Mouse (Mus musculus): Measurements from ENCODE around the gene Il12rb1.

Gene Il12rb1

DNA sequence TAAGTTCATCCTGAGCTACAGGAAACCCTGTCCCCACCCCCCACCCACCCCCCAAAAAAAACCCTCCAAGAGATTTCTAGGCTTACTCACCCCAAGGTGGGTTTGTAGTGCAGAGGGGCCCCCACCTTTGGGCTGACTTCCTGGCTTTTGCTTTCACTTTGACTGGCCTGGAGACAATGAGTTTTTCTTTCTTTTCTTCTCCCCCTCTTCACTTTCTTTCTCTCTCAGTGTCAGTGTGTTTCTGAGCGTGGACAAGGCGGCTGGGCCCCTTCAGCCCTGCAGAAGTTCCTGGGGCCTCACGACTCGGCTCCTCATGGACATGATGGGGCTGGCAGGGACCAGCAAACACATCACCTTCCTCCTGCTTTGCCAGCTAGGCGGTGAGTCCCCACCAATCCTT is at the start of gene Il12rb1:
Gene Il12rb1 (plus strand): TSS at position 211 of the 400 bp plus-strand sequence.
- DNase-seq (ENCODE audit: inconsistent age in 2 of 2, low spot score in 1 of 2) = no peak

- peak; percentile 84 to 94 for DNase-seq (ENCODE audit: inconsistent age in 2 of 2, low spot score in 1 of 2)
Measured at GRCm38 (mm10) chr8:70758616-70759561, 49.4 kb upstream of the Il12rb1 start.

DNA sequence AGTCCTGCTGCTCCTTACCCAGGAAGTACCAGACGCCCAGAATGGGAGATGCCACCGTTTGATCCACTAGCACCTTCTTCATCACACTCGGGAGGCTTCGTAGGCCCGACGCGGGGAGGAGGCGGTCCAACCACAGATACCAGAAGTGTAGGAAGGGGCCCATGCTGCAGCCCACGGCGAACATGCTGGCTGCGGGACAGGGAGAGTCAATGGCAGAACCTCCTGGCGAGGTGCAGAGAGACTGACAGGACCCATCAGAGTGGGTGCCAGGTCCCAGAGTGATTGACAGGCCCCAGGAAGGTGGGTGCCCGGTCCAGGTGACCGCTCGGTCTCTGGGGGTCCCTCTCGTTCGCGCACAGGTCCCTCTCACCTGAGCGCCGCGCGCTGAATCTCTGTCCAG is 47.9 kb upstream of the Il12rb1 start:
- no peak for DNase-seq (ENCODE audit: inconsistent age in 2 of 2, low spot score in 1 of 2)

- DNase-seq (ENCODE audit: inconsistent age in 2 of 2, low spot score in 1 of 2) = peak; percentile 97 to 98
Measured at GRCm38 (mm10) chr8:70760775-70761406, 47.4 kb upstream of the Il12rb1 start, which contains the start of gene Mpv17l2. TSS of gene Mpv17l2 (minus strand) at chr8:70760946.

DNA sequence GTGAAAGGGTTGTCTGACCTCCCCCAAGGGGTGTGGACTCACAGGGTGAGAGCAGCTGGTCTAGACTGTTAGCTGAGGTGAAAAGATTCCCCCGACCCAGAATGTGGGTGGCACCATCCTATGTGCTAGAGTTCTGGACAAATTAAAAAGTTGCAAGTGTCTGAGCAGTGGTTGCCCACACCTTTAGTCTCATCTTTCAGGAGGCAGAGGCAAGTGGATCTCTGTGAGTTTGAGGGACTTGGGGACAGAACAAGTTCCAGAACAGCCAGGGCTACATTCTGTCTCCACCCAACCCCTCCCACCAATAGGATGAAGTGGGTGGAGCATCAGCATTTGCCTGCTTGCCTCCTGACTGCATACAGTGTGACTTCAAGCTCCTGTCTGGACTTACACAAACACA is 46.1 kb upstream of the Il12rb1 start:
- DNase-seq (ENCODE audit: inconsistent age in 2 of 2, low spot score in 1 of 2) = peak in 1 of 2 experiments; percentile 57

DNA sequence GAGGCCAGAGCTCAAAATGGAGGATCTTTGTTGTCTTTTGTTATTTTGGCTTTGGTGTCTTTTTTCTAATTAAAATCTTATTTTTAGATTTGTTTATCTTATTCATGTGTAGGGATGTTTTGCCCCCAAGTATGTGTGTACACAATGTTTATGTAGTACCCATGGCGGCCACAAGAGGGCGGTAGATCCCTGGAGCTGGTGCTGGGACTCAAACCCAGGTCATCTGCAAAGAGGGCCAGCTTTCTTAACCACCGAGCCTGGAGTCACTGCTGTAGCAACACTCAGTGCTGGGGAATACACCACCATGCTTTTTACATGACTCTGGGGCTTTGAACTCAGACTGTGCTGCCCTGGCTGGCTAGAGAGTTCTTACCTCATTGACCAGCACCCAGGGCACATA is 44.9 kb upstream of the Il12rb1 start:
- peak; percentile 67 to 84 for DNase-seq (ENCODE audit: inconsistent age in 2 of 2, low spot score in 1 of 2)

- no peak for DNase-seq (ENCODE audit: inconsistent age in 2 of 2, low spot score in 1 of 2)
Measured at GRCm38 (mm10) chr8:70764026-70764425, 44.2 kb upstream of the Il12rb1 start.

- peak in 1 of 2 experiments; percentile 53 for DNase-seq (ENCODE audit: inconsistent age in 2 of 2, low spot score in 1 of 2)
Measured at GRCm38 (mm10) chr8:70764676-70765075, 43.6 kb upstream of the Il12rb1 start.

DNA sequence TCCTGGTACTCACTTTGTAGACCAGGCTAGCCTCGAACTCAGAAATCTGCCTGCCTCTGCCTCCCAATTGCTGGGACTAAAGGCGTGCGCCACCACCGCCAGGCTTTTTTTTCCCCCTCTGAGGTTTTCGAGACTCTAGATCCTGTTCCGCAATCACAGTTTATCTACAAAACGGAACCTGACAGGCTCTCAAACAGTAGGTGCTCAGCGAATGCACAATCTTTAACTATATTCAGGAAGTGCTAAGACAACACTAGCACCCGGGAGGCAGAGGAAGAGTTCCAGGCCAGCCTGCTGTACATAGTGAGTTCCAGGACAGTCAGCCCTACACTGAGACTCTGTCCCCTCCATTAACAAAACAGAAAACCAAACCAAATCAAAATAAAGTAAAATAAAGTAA is 42.9 kb upstream of the Il12rb1 start:
- DNase-seq (ENCODE audit: inconsistent age in 2 of 2, low spot score in 1 of 2) = no peak

DNA sequence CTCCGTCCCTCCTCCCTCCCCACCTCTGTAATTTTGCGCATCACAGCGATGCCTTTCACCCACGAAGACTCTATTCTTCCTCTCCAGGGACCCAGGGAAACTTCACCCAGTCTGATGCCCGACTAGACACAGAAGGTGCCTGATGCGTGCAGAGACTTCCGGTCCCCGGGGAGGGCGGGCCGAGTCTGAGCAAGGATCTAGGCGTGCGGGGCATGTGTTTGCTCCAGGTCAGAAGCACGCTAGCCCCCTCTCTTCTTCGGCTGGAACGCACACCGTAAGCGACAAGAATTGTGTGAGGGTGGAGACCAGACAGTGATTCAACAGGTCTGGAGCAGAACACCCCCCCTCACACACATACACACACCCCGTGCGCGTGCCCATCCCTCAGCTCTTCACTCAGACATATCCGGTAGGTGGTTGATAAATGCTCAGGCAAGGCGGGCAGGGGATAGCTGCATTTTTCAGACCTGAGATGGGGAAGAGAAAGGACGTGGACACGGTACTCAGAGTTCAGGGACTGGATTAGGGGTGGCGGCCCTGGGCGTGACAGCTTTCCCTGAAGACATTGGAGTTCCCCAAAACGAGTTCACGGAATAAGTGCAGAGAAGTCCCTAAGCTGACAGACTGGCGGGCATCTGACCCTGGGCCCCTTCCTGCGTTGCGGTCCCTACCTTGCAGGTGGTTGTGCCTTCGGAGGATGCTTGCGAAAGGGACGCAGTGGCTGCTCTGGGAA is 42.2 kb upstream of the Il12rb1 start:
- DNase-seq (ENCODE audit: inconsistent age in 2 of 2, low spot score in 1 of 2) = peak; percentile 60 to 76

DNA sequence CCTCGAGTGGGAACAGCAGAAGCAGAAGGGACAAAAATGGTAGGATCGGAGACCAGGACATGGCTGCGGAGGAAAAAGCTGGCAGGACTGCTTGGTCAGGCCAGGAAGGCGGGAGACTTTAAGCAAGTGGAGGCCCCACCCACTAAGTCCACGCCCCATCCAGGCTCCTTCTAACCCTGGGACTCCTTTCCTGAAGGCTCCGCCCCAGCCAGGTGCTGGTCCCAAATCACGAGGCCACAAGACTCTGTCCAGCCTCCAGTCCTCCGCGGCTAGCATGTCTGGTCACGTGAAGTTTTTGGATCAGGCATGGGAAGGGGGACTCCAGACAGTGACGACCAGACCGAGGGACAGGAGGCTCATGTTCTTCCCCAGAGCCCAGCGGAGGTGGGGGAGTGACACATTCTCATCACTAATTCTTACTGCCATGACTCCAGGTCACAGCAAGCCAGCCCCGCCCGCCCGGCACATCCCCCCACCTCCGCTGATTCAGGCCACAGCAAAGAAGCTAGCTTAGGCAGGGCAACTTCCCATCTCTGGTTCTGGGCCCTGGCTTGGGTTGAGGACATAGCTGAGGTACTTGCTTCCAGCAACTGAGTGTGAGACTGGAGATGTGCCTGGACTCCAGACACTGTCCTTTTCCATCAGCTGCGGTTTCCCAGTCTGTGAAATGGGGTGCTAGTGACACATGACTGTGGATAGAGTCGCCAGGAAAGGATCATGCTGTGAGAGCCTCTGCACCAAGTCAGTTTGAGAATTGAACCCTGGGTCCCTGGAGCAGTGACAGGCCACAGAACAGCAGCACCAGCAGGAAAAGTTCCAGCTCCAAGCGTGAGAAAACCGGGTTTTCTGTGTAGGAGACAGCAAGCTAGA is 41.4 kb upstream of the Il12rb1 start:
- peak; percentile 81 to 90 for DNase-seq (ENCODE audit: inconsistent age in 2 of 2, low spot score in 1 of 2)

DNA sequence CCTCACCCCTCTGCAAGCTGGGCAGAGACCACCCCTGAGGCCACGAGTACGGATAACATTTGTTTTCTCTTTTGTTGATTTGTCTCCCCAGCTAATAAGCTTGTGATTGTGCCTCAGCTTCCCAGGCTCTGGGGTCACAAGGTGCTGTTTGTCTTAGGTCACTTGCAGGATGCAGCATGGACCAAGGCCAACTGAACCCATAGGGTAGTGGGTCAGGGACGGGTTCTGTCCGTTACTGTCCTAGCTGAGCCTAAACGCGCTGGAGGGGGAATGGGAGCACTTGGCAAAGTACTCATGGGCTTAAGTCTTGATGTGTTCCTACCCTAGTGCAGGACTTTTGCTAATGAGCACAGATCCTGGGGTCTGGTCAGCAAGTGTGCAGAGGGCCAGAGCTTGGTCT is 40.7 kb upstream of the Il12rb1 start:
- no peak for DNase-seq (ENCODE audit: inconsistent age in 2 of 2, low spot score in 1 of 2)

DNA sequence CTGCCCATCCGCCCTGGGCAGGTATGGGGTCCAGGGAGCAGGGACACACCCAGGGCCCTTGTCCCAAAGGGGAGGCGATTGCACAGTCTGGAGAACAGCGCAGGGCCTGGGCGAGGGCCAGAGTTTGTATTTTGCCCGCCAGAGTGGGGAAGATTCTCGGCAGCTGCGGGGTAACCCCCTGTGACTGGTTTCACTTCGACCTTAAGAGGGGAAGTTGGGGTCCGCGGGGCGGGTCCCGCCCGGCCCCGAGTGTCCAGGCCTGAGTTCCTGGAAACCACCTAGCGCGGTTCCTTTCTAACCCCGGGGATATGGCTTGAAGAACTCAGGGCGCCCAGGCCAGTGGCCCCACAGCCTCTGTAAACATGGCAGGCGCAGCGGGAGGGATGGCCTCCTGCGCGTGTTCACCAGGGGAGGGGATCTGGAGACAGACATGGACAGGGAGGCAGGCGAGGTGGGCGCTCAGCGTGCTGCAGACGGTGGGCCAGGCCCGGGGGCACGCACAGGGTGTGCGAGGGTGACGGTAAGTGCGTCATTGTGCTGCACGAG is 39.9 kb upstream of the Il12rb1 start:
- DNase-seq (ENCODE audit: inconsistent age in 2 of 2, low spot score in 1 of 2) = peak; percentile 55 to 60

- peak in 1 of 2 experiments; percentile 54 for DNase-seq (ENCODE audit: inconsistent age in 2 of 2, low spot score in 1 of 2)
Measured at GRCm38 (mm10) chr8:70768956-70769355, 39.3 kb upstream of the Il12rb1 start.

DNA sequence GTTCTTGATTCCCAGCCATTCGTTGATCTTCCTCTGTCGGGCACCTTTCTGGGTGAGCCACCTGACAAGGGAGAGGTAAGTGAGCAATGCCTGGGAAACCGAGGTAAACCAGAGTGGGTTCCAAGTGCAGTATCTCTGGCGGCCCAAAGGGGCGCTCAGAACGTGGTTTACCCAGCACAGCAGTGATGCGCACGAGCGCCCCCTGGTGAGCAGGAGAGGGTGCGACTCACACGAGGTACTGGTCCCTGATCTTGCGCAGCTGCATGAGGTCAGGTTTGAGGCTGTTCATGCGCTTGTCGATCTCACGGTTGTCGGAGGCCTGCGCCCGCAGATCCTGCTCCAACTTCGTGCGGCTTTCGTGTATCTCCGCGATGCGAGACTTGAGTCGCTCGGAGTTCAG is 38.9 kb upstream of the Il12rb1 start:
- peak; percentile 93 to 97 for DNase-seq (ENCODE audit: inconsistent age in 2 of 2, low spot score in 1 of 2)

GRCm38 (mm10) chr8:70769858-70770257 is 38.4 kb upstream of the Il12rb1 start:
- DNase-seq (ENCODE audit: inconsistent age in 2 of 2, low spot score in 1 of 2) = no peak

DNA sequence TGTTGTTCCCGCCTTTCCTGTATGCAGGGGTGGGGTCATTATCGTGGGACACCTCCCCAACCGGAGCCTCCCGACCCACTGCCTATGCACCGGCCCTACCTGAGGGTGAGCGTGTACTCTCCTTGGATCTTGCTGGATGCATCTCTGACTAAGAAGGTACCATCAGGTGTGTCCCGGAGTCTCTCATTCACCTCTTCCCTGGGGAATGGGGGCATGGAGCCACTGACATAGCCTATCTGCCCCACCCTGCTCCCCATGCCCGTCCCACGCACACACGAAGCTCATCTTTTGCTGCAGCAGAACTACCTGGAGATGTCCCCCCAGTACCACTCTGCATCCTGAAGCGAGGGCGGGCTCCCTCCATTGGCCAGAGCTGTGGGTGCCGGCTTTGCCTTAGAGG is 37.5 kb upstream of the Il12rb1 start:
- DNase-seq (ENCODE audit: inconsistent age in 2 of 2, low spot score in 1 of 2) = no peak

DNA sequence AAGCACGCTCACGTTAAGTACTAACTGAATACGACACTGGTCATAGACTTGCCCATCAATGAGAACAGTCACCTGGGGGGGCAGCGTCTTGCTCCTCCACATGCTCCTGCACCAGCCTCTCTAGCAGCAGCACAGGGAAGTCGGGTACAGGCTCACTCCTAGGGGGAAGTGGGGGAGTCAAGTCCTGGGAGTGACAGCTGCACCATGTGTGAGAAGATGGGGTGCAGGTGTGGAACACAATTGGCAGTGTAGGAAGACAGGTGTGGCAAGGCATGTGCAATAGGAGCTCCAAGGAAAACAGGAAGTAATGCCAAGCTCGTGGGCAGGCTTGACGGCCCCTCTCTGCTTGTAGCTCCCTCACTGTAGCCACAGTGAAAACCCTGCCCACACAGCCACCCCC is 37.0 kb upstream of the Il12rb1 start:
- no peak for DNase-seq (ENCODE audit: inconsistent age in 2 of 2, low spot score in 1 of 2)

DNA sequence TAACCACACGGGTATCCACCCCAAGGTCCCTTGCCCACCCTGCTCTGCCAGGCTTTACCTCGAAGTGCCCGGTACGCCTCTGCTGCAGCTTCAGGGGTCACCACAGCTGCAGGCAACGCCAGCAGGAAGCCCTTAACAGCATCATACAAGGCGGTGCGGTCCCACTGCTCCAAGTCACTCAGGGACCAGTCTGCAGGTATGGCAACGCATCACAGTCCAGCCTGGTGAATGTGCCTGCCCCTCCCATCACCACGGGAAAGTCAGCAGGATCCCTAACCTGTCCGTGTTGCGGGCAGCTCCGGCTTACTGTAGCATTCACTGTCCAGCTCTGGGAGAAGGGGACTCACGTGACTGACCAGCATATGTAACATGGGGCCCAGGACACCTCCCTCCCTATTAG is 36.2 kb upstream of the Il12rb1 start:
- DNase-seq (ENCODE audit: inconsistent age in 2 of 2, low spot score in 1 of 2) = no peak

GRCm38 (mm10) chr8:70772890-70773289 is 35.4 kb upstream of the Il12rb1 start:
- DNase-seq (ENCODE audit: inconsistent age in 2 of 2, low spot score in 1 of 2) = peak; percentile 33 to 50

Data from adrenal gland, adult (tissue).